8 mouse cellular contexts compared by ENCODE assay signal in genomic region chr13:62382952-62383351, GRCm38 (mm10). TPM values are rescaled to one million over a fixed set of nuclear protein-coding genes. Genes with fewer than 3 reads are reported as not detected.
DNase-seq lines count a peak whose midpoint lies in the region; ATAC-seq and TF ChIP-seq lines count a peak whose summit lies in the region.
"Not testable (repeated sequence)": the region's sequence is repeated elsewhere in the genome, so short reads cannot be mapped to it uniquely, and the experiment has no call there.

Gm3604 (minus strand) TSS chr13:62383177.

- TF ChIP-seq POLR2A in bone marrow macrophage, adult 2 months (IDR thresholded peaks at IDR 0.05; ENCODE audit: borderline replicate concordance, low read depth, low read length); limb, embryonic 14.5 days (IDR thresholded peaks at IDR 0.05; ENCODE audit: borderline replicate concordance, extremely low read depth, insufficient read depth, insufficient read length): not testable (repeated sequence)

- H3K4me1 ChIP-seq in bone marrow macrophage, adult 2 months (ENCODE audit: control insufficient read depth, insufficient read depth, low read length); heart, embryonic 14.5 days (ENCODE audit: control insufficient read depth in 2 of 2, insufficient read depth in 2 of 2, low read length in 2 of 2); kidney, embryonic 16.5 days (ENCODE audit: insufficient read depth, low read length); limb, embryonic 14.5 days (ENCODE audit: control insufficient read depth, insufficient read depth, low read length); midbrain, embryonic 13.5 days (replicated peaks): not testable (repeated sequence)

- ATAC-seq in heart, embryonic 14.5 days (ENCODE audit: insufficient number of reproducible peaks, insufficient read depth, low FRiP score, low read depth); kidney, embryonic 16.5 days (ENCODE audit: low FRiP score, low TSS enrichment); limb, embryonic 14.5 days (ENCODE audit: low FRiP score, low read depth); midbrain, embryonic 13.5 days: not testable (repeated sequence)

- H3K4me3 ChIP-seq in bone marrow macrophage, adult 2 months (ENCODE audit: insufficient read depth, low read length): peak within 1 kb of the TSS; percentile 77
- H3K4me3 ChIP-seq in heart, embryonic 14.5 days (ENCODE audit: control insufficient read depth in 1 of 2, insufficient read depth in 1 of 2, low read depth in 1 of 2, low read length in 2 of 2): peak within 1 kb of the TSS; percentile 48 to 74
- H3K4me3 ChIP-seq in kidney, embryonic 16.5 days (ENCODE audit: low read length): peak within 1 kb of the TSS; percentile 57
- H3K4me3 ChIP-seq in limb, embryonic 14.5 days (replicated peaks; ENCODE audit: low read length): peak within 1 kb of the TSS; percentile 41
- H3K4me3 ChIP-seq in midbrain, embryonic 13.5 days (replicated peaks): peak within 1 kb of the TSS; percentile 43

- H3K9me3 ChIP-seq in heart, embryonic 14.5 days (ENCODE audit: control insufficient read depth, low read length); kidney, embryonic 16.5 days (ENCODE audit: low read length); limb, embryonic 14.5 days (ENCODE audit: control insufficient read depth, low read length); midbrain, embryonic 13.5 days: not testable (repeated sequence)

- WGBS in heart, embryonic 14.5 days: 11% methylated on average over 13 of the region's 13 CpGs
- whole genome bisulfite sequencing in kidney, embryonic 16.5 days: 9% methylated on average over 13 of the region's 13 CpGs
- 10% methylated on average over 13 of the region's 13 CpGs for WGBS in limb, embryonic 14.5 days
- 7% methylated on average over 13 of the region's 13 CpGs for WGBS in midbrain, embryonic 13.5 days

- not testable (repeated sequence) for H3K27ac ChIP-seq in bone marrow macrophage, adult 2 months (ENCODE audit: insufficient read depth, low read depth, low read length); kidney, embryonic 16.5 days (ENCODE audit: low read length); limb, embryonic 14.5 days (replicated peaks; ENCODE audit: low read depth, low read length); midbrain, embryonic 13.5 days
- H3K27ac ChIP-seq in heart, embryonic 14.5 days (replicated peaks in 1 of 2; ENCODE audit: control insufficient read depth in 1 of 2, insufficient read depth in 1 of 2, low read depth in 2 of 2, low read length in 2 of 2): peak within 1 kb of the TSS in 1 of 2 experiments; percentile 29; a peak in 1 of 4 replicates

- H3K9ac ChIP-seq in heart, embryonic 14.5 days (ENCODE audit: low read length): peak within 1 kb of the TSS; percentile 70
- peak within 1 kb of the TSS; percentile 73 for H3K9ac ChIP-seq in kidney, embryonic 16.5 days (replicated peaks; ENCODE audit: low read length)
- H3K9ac ChIP-seq in limb, embryonic 14.5 days (ENCODE audit: low read depth, low read length, severe bottlenecking): peak within 1 kb of the TSS; percentile 50
- H3K9ac ChIP-seq in midbrain, embryonic 13.5 days (replicated peaks): peak within 1 kb of the TSS; percentile 48; the same call in 1 of the 2 replicates

- peak; percentile 77 for DNase-seq in A20 (ENCODE audit: low read depth, low spot score)
- peak; percentile 30 for DNase-seq in fibroblast of lung, adult 2 months (ENCODE audit: low read depth)
- DNase-seq in limb, embryonic 14.5 days (ENCODE audit: low spot score): peak; percentile 42
- peak; percentile 27 to 34 for DNase-seq in spleen, adult 18-20 months

- TF ChIP-seq CTCF in bone marrow macrophage, adult 2 months (IDR thresholded peaks at IDR 0.05; ENCODE audit: low read depth, low read length): not testable (repeated sequence)

- H3K27me3 ChIP-seq in heart, embryonic 14.5 days (ENCODE audit: control insufficient read depth, insufficient read depth, low read length); kidney, embryonic 16.5 days (ENCODE audit: insufficient read depth, low read length); limb, embryonic 14.5 days (ENCODE audit: control insufficient read depth, insufficient read depth, low read length); midbrain, embryonic 13.5 days: not testable (repeated sequence)

- not testable (repeated sequence) for H3K36me3 ChIP-seq in heart, embryonic 14.5 days (ENCODE audit: control insufficient read depth, insufficient read depth, low read length); kidney, embryonic 16.5 days (ENCODE audit: insufficient read depth, low read length); limb, embryonic 14.5 days (ENCODE audit: control insufficient read depth, insufficient read depth, low read length); midbrain, embryonic 13.5 days

- peak within 1 kb of the TSS; percentile 54 for H3K4me2 ChIP-seq in heart, embryonic 14.5 days (ENCODE audit: low read length)
- peak within 1 kb of the TSS; percentile 49 for H3K4me2 ChIP-seq in kidney, embryonic 16.5 days (replicated peaks; ENCODE audit: low read depth, low read length)
- H3K4me2 ChIP-seq in limb, embryonic 14.5 days (replicated peaks; ENCODE audit: low read depth, low read length, severe bottlenecking): peak within 1 kb of the TSS; percentile 21; the same call in 1 of the 2 replicates
- peak within 1 kb of the TSS; percentile 44 for H3K4me2 ChIP-seq in midbrain, embryonic 13.5 days (replicated peaks)

RNA-seq across cellular contexts. Expression of gene Gm3604, which starts in this region (rescaled TPM):
- polyA plus RNA-seq in bone marrow macrophage, adult 2 months (2012; ENCODE audit: insufficient read depth, insufficient read length, missing spikeins): 2.4 and 2.5 TPM in 2 replicates
- 3.0 and 3.9 TPM in 2 replicates for polyA plus RNA-seq in heart, embryonic 14.5 days (2014; fragmentation: Nextera tagmentation; extraction: Ambion mirVana)
- polyA plus RNA-seq in kidney, embryonic 16.5 days (2015; fragmentation: Nextera tagmentation; extraction: Ambion mirVana): 6.9 and 7.2 TPM in 2 replicates
- 1.1 and 2.2 TPM in 2 replicates for polyA plus RNA-seq in limb, embryonic 14.5 days (2012; rRNA removed)
- polyA plus RNA-seq in limb, embryonic 14.5 days (2014; fragmentation: Nextera tagmentation; extraction: Ambion mirVana): 4.5 and 4.6 TPM in 2 replicates
- 2.7 and 3.0 TPM in 2 replicates for polyA plus RNA-seq in midbrain, embryonic 13.5 days (2015; fragmentation: Nextera tagmentation; extraction: Ambion mirVana)
